ENCODE assay signal across 8 mouse cellular contexts in the genomic region with DNA sequence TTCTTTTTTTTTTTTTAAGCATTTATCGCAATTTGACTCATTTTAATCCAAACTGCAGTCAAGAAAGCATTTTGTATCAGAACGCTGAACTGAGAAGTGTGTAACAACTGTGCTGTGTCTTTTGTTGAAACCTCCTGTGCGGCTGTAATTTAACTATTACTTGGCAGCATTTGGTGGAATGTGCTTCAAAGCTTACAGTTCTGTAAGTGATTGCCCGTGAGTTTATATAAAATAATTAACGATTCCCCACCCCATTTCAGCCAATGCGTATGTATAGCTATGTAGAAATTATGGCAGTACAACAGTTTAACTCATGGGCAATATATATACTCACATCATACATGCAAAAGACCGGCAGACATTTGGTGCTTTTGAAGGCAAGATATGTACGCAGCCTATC.
DNase-seq lines count a peak whose midpoint lies in the region; ATAC-seq lines count a peak whose summit lies in the region.

No protein-coding gene starts in this region.

- H3K27me3 ChIP-seq in kidney, embryonic 15.5 days = no peaks in the 10 kb centered on the region
- H3K27me3 ChIP-seq in embryonic facial prominence, embryonic 12.5 days = no peaks in the 10 kb centered on the region
- H3K27me3 ChIP-seq in hindbrain, embryonic 14.5 days (ENCODE audit: control insufficient read depth, insufficient read depth, low read length) = no peaks in the 10 kb centered on the region
- H3K27me3 ChIP-seq in midbrain, embryonic 16.5 days (ENCODE audit: control insufficient read depth, insufficient read depth, low read depth, low read length) = no peaks in the 10 kb centered on the region

- peaks cover 17% of the 10 kb centered on the region for H3K4me1 ChIP-seq in kidney, embryonic 15.5 days
- H3K4me1 ChIP-seq in embryonic facial prominence, embryonic 12.5 days = peaks cover 24% of the 10 kb centered on the region
- peaks cover 17% of the 10 kb centered on the region for H3K4me1 ChIP-seq in hindbrain, embryonic 14.5 days (replicated peaks; ENCODE audit: control insufficient read depth, insufficient read depth, low read length)
- H3K4me1 ChIP-seq in midbrain, embryonic 16.5 days (ENCODE audit: control insufficient read depth, insufficient read depth, low read length) = peaks cover under 1% of the 10 kb centered on the region; the same call in 1 of the 2 replicates

- no peaks in the 10 kb centered on the region for H3K9me3 ChIP-seq in kidney, embryonic 15.5 days (replicated peaks)
- H3K9me3 ChIP-seq in embryonic facial prominence, embryonic 12.5 days = no peaks in the 10 kb centered on the region
- H3K9me3 ChIP-seq in hindbrain, embryonic 14.5 days (ENCODE audit: control insufficient read depth, low read length) = no peaks in the 10 kb centered on the region
- no peaks in the 10 kb centered on the region for H3K9me3 ChIP-seq in midbrain, embryonic 16.5 days (replicated peaks; ENCODE audit: control insufficient read depth, low read length, poor library complexity, severe bottlenecking)

- H3K27ac ChIP-seq in kidney, embryonic 15.5 days = peak overlapping the region; percentile 73
- H3K27ac ChIP-seq in embryonic facial prominence, embryonic 12.5 days = peak overlapping the region; percentile 100
- H3K27ac ChIP-seq in hindbrain, embryonic 14.5 days = peak overlapping the region; percentile 99
- peak overlapping the region; percentile 95 for H3K27ac ChIP-seq in midbrain, embryonic 16.5 days (ENCODE audit: low read length)

- peak overlapping the region; percentile 42 for H3K9ac ChIP-seq in kidney, embryonic 15.5 days
- peak overlapping the region; percentile 95 for H3K9ac ChIP-seq in embryonic facial prominence, embryonic 12.5 days
- peak overlapping the region; percentile 100 for H3K9ac ChIP-seq in hindbrain, embryonic 14.5 days
- peak overlapping the region; percentile 89 for H3K9ac ChIP-seq in midbrain, embryonic 16.5 days (ENCODE audit: low read depth, low read length)

- H3K4me3 ChIP-seq in kidney, embryonic 15.5 days (replicated peaks) = peak overlapping the region; percentile 63
- peak overlapping the region; percentile 76 for H3K4me3 ChIP-seq in embryonic facial prominence, embryonic 12.5 days
- H3K4me3 ChIP-seq in hindbrain, embryonic 14.5 days (replicated peaks; ENCODE audit: low read length) = peak overlapping the region; percentile 76
- peak overlapping the region; percentile 69 for H3K4me3 ChIP-seq in midbrain, embryonic 16.5 days (ENCODE audit: low read depth, low read length)

- 53% methylated on average over 8 of the region's 8 CpGs for WGBS in kidney, embryonic 15.5 days
- 20% methylated on average over 8 of the region's 8 CpGs for WGBS in embryonic facial prominence, embryonic 12.5 days
- WGBS in hindbrain, embryonic 14.5 days = 13% methylated on average over 8 of the region's 8 CpGs
- 4% methylated on average over 8 of the region's 8 CpGs for WGBS in midbrain, embryonic 16.5 days

- H3K36me3 ChIP-seq in kidney, embryonic 15.5 days = 0 out of 2 replicates have a peak, but pooled peaks cover 13% of the 10 kb centered on the region
- H3K36me3 ChIP-seq in embryonic facial prominence, embryonic 12.5 days = peaks cover 19% of the 10 kb centered on the region
- peaks cover 27% of the 10 kb centered on the region for H3K36me3 ChIP-seq in hindbrain, embryonic 14.5 days (replicated peaks; ENCODE audit: control insufficient read depth, insufficient read depth)
- H3K36me3 ChIP-seq in midbrain, embryonic 16.5 days (ENCODE audit: control insufficient read depth, insufficient read depth, low read length) = no peaks in the 10 kb centered on the region

- ATAC-seq in kidney, embryonic 15.5 days (replicated peaks; ENCODE audit: low FRiP score) = no peak
- no peak for ATAC-seq in embryonic facial prominence, embryonic 12.5 days (ENCODE audit: insufficient number of reproducible peaks, insufficient read depth, low FRiP score, low TSS enrichment)
- ATAC-seq in hindbrain, embryonic 14.5 days (ENCODE audit: low FRiP score) = no peak
- ATAC-seq in midbrain, embryonic 16.5 days = no peak

- DNase-seq in kidney, adult 11 months = no peak
- peak; percentile 61 for DNase-seq in hindbrain, embryonic 14.5 days (ENCODE audit: low spot score)
- no peak for DNase-seq in right cerebral cortex, postnatal 10 days (ENCODE audit: low spot score in 2 of 2)
- DNase-seq in adrenal gland, postnatal 4 days (ENCODE audit: low spot score in 2 of 2) = no peak
- no peak for DNase-seq in right cerebral cortex, postnatal 36 days (ENCODE audit: low spot score in 2 of 2)

- H3K4me2 ChIP-seq in kidney, embryonic 15.5 days = peak overlapping the region; percentile 79
- peak overlapping the region; percentile 66 for H3K4me2 ChIP-seq in embryonic facial prominence, embryonic 12.5 days (replicated peaks)
- peak overlapping the region; percentile 98 for H3K4me2 ChIP-seq in hindbrain, embryonic 14.5 days (replicated peaks)
- peak overlapping the region; percentile 50 for H3K4me2 ChIP-seq in midbrain, embryonic 16.5 days (ENCODE audit: low read length)

Comparison
In these comparisons a context has a peak if more than half of its experiments do, and no peak if none do; other contexts are left out.
1. H3K9ac ChIP-seq: peak in every context shown above with its lines; median percentile 100 in hindbrain, embryonic 14.5 days; 95 in embryonic facial prominence, embryonic 12.5 days; 89 in midbrain, embryonic 16.5 days; 42 in kidney, embryonic 15.5 days.